Mouse (Mus musculus) ovary, postnatal 14 days (tissue): Measurements from ENCODE around the gene Prkacb.

Experiments
- DNase-seq: peaks from one replicate; pipeline ENCODE4 v3.0.0; 2022; ENCODE audit warnings: low spot score

Gene Prkacb

GRCm38 (mm10) chr3:146719696-146720095 lies 93.1 kb downstream of the Prkacb start:
- no peak for DNase-seq

GRCm38 (mm10) chr3:146718251-146718650 lies 94.5 kb downstream of the Prkacb start:
- DNase-seq = no peak

GRCm38 (mm10) chr3:146712305-146712704 lies 100.5 kb downstream of the Prkacb start:
- no peak for DNase-seq

GRCm38 (mm10) chr3:146711559-146711958 lies 101.2 kb downstream of the Prkacb start:
- DNase-seq = no peak

GRCm38 (mm10) chr3:146711084-146711483 lies 101.7 kb downstream of the Prkacb start:
- no peak for DNase-seq

- no peak for DNase-seq
These were observed 103.7 kb downstream of the Prkacb start for GRCm38 (mm10) chr3:146709086-146709485.

- no peak for DNase-seq
These were observed 104.4 kb downstream of the Prkacb start for GRCm38 (mm10) chr3:146708381-146708780.

- no peak for DNase-seq
These were observed 108.7 kb downstream of the Prkacb start for GRCm38 (mm10) chr3:146704099-146704498.

GRCm38 (mm10) chr3:146700051-146700450 lies 112.7 kb downstream of the Prkacb start:
- no peak for DNase-seq

- no peak for DNase-seq
These were observed 113.8 kb downstream of the Prkacb start for GRCm38 (mm10) chr3:146698982-146699381.

- DNase-seq = no peak
These were observed 120.2 kb downstream of the Prkacb start for GRCm38 (mm10) chr3:146692547-146692946.

- no peak for DNase-seq
These were observed 125.6 kb downstream of the Prkacb start for GRCm38 (mm10) chr3:146687121-146687725.

GRCm38 (mm10) chr3:146686428-146686827 lies 126.4 kb downstream of the Prkacb start:
- DNase-seq = no peak

GRCm38 (mm10) chr3:146684811-146685675 lies 127.7 kb downstream of the Prkacb start, which contains the start of gene Samd13:
Samd13 (minus strand) TSS chr3:146685592.
- peak; percentile 46 for DNase-seq

GRCm38 (mm10) chr3:146683095-146683494 lies 129.7 kb downstream of the Prkacb start:
- DNase-seq = no peak

GRCm38 (mm10) chr3:146682140-146682651 lies 130.6 kb downstream of the Prkacb start:
- DNase-seq = peak; percentile 44

- DNase-seq = no peak
These were observed 131.1 kb downstream of the Prkacb start for GRCm38 (mm10) chr3:146681696-146682095.

GRCm38 (mm10) chr3:146680625-146681024 lies 132.2 kb downstream of the Prkacb start:
- DNase-seq = no peak

GRCm38 (mm10) chr3:146679646-146680045 lies 133.1 kb downstream of the Prkacb start:
- DNase-seq = no peak
